Mouse (Mus musculus): Measurements from ENCODE around the gene Padi2. TPM values are rescaled to one million over a fixed set of nuclear protein-coding genes. Genes with fewer than 3 reads are reported as not detected.

Padi2 gene
- polyA plus RNA-seq, 1 experiment from 2014 or later = 2.4 TPM

DNA sequence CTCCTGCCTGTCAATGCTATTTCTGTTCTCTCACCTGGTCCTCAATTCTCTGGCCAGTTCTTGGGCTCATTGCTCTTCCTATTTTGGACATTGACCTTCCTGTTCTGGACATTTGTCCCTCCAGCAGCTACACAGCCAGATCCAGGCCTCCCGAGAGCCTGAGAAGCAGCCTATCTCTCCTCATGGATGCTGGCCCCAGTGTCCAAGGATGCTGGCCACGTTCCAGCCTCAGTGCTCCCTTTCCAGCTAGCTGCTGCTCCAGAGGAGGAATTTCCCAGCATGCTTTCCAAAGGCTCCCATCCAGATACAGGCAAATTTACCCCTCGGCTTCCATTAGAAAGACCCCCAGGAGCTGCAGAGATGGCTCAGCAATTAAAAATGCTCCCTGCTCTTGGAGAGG is 44.4 kb downstream of the Padi2 start:
- no peaks in the 10 kb centered on the region for H3K9me3 ChIP-seq (ENCODE audit: control insufficient read depth, low read length)
- H3K9ac ChIP-seq (ENCODE audit: low read depth, low read length) = no peak overlapping the region
- H3K27me3 ChIP-seq (replicated peaks; ENCODE audit: control insufficient read depth, insufficient read depth, low read length) = no peaks in the 10 kb centered on the region
- 0 out of 2 replicates have a peak, but pooled peaks cover 2% of the 10 kb centered on the region for H3K4me1 ChIP-seq (replicated peaks; ENCODE audit: control insufficient read depth, insufficient read depth, low read length)
- 84% methylated on average over 3 of the region's 3 CpGs for WGBS
- no peak overlapping the region for H3K27ac ChIP-seq (ENCODE audit: low read depth, low read length)
- H3K4me2 ChIP-seq = no peak overlapping the region
- ATAC-seq (replicated peaks; ENCODE audit: low FRiP score) (no peak), DNase-seq (ENCODE audit: low spot score) (no peak)
- no peak overlapping the region for H3K4me3 ChIP-seq (ENCODE audit: low read depth, low read length)
- H3K36me3 ChIP-seq (ENCODE audit: control insufficient read depth, insufficient read depth, low read length) = no peaks in the 10 kb centered on the region

DNA sequence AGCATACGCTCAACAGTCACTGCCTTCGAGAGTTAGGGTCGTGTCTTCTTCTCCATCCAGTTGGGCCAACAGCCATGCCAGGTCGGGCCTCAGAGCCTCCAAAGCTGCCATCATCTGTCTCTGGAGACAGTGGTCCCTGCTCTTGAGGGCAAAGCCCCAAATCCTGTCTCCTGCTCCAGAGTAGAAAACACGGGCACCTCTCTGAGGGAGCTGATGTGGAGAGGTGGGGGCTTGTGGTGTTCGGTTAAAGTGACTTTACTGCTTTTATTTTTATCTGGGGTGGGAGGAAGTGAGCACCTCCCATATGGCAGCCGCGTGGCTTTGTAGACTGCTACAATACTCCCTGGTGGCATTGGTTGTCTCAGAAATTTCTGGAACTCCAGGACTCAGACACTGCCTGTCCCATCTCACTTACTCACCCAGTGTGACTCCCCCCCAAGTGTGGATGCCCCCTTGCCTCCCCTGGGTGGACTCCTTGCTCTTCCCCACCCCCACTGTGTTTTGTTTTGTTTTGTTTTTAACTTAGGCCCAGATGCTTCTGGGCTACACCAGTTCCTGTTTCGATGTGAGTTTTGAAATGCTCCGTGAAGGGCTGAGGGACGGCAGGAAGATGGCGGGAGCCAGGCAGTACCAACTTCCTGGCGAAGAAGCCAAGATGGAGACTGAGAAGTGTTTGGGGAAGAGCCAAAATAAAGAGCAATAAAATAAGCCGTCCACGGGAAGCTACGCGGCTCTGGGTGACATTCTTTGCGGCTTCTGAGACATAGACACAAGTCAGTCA is 45.9 kb downstream of the Padi2 start:
- Histone ChIP-seq H3K9ac (ENCODE audit: low read depth, low read length) (no peak overlapping the region), H3K27ac (ENCODE audit: low read depth, low read length) (no peak overlapping the region), H3K27me3 (replicated peaks; ENCODE audit: control insufficient read depth, insufficient read depth, low read length) (0 out of 2 replicates have a peak, but pooled peaks cover 5% of the 10 kb centered on the region), H3K4me2 (no peak overlapping the region), H3K4me3 (ENCODE audit: low read depth, low read length) (no peak overlapping the region), H3K36me3 (ENCODE audit: control insufficient read depth, insufficient read depth, low read length) (no peaks in the 10 kb centered on the region), H3K9me3 (ENCODE audit: control insufficient read depth, low read length) (no peaks in the 10 kb centered on the region), H3K4me1 (replicated peaks; ENCODE audit: control insufficient read depth, insufficient read depth, low read length) (0 out of 2 replicates have a peak, but pooled peaks cover 2% of the 10 kb centered on the region)
- ATAC-seq (replicated peaks; ENCODE audit: low FRiP score) (no peak), DNase-seq (ENCODE audit: low spot score) (no peak)
- WGBS = 77% methylated on average over 18 of the region's 18 CpGs

DNA sequence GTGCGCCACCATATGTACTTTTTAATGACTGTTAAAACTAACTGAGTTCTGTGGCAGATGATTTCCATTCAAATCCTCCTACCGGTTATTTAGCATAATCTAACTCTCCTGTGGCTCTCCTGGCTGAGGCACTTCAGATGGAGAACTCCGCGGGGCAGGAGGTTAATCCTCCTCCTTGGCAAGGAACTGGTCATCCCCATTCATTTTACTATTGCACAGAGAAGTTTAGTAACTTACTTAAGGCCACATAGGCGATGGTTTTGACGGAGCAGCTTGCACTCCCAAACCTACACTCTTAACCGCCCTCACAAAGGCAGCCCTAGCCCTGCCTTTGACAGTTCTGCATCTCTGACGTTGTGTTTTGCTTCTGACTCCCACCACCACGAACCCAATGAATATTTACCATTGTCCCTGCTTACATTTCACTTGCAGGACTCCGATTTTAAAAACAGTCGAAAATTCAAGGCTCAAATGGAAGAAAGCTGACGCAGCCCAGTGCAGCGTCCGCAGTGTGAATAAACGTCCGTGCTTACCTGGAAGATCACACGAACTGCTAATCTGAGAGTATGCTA is 51.1 kb downstream of the Padi2 start:
- ATAC-seq (replicated peaks; ENCODE audit: low FRiP score) = no peak

DNA sequence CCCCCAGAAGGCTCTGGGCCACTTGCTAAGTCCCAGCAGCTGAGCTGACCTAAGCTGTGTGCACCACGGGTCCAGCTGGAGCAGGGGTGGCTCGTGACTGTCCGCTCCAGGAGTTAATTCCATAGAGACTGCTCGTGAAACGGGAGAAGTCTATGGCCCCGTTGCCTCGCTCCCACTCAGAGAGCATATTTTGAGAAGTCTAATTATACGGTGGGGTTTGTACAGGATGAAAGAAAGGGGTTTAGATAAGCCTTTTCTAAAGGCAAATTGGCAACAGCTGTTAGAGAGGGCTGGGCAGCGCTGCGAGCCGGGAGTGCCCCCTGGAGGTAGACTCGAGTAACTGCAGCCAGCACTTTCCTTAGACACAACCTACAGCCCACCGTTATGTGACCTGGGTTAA is 51.6 kb downstream of the Padi2 start:
- WGBS = 3% methylated on average over 13 of the region's 13 CpGs
- no peak overlapping the region for H3K27ac ChIP-seq (ENCODE audit: low read depth, low read length)
- ATAC-seq (replicated peaks; ENCODE audit: low FRiP score) (no peak), DNase-seq (ENCODE audit: low spot score) (peak; percentile 66)
- no peaks in the 10 kb centered on the region for H3K36me3 ChIP-seq (ENCODE audit: control insufficient read depth, insufficient read depth, low read length)
- no peaks in the 10 kb centered on the region for H3K9me3 ChIP-seq (ENCODE audit: control insufficient read depth, low read length)
- H3K4me3 ChIP-seq (ENCODE audit: low read depth, low read length) = peak overlapping the region; percentile 42
- 0 out of 2 replicates have a peak, but pooled peaks cover 5% of the 10 kb centered on the region for H3K27me3 ChIP-seq (replicated peaks; ENCODE audit: control insufficient read depth, insufficient read depth, low read length)
- H3K4me1 ChIP-seq (replicated peaks; ENCODE audit: control insufficient read depth, insufficient read depth, low read length) = peaks cover 11% of the 10 kb centered on the region
- H3K9ac ChIP-seq (ENCODE audit: low read depth, low read length) = peak overlapping the region; percentile 35
- H3K4me2 ChIP-seq = peak overlapping the region; percentile 70

More for the DNA sequence above, 51.1 kb downstream of the Padi2 start:
- H3K4me1 ChIP-seq (replicated peaks; ENCODE audit: control insufficient read depth, insufficient read depth, low read length) = peaks cover 6% of the 10 kb centered on the region
- peak overlapping the region; percentile 70 for H3K4me2 ChIP-seq
- 20% methylated on average over 17 of the region's 17 CpGs for WGBS
- peak overlapping the region; percentile 42 for H3K4me3 ChIP-seq (ENCODE audit: low read depth, low read length)
- H3K36me3 ChIP-seq (ENCODE audit: control insufficient read depth, insufficient read depth, low read length) = no peaks in the 10 kb centered on the region
- H3K9me3 ChIP-seq (ENCODE audit: control insufficient read depth, low read length) = no peaks in the 10 kb centered on the region
- peak overlapping the region; percentile 35 for H3K9ac ChIP-seq (ENCODE audit: low read depth, low read length)
- DNase-seq (ENCODE audit: low spot score) = no peak
- H3K27ac ChIP-seq (ENCODE audit: low read depth, low read length) = no peak overlapping the region
- 0 out of 2 replicates have a peak, but pooled peaks cover 5% of the 10 kb centered on the region for H3K27me3 ChIP-seq (replicated peaks; ENCODE audit: control insufficient read depth, insufficient read depth, low read length)

DNA sequence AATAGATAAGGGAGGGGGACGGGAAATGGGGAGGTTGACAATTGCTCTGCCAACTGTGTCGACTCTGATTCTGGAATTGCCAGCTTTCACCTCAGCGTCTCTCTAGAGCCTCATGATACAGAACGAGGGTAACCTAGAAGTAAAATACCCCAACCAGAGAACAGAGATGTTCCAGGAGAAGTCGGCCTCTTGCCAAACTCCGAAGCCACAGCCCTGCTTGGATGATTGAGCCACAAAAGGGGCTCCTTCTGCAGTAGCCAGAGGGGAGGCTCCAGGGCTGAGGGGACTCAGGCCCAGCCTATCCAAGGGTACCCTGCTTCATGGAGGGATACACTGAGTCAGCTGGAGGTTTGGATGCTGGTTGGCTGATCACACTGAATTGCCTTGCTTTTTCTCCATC is 52.2 kb downstream of the Padi2 start:
- H3K4me2 ChIP-seq = no peak overlapping the region

DNA sequence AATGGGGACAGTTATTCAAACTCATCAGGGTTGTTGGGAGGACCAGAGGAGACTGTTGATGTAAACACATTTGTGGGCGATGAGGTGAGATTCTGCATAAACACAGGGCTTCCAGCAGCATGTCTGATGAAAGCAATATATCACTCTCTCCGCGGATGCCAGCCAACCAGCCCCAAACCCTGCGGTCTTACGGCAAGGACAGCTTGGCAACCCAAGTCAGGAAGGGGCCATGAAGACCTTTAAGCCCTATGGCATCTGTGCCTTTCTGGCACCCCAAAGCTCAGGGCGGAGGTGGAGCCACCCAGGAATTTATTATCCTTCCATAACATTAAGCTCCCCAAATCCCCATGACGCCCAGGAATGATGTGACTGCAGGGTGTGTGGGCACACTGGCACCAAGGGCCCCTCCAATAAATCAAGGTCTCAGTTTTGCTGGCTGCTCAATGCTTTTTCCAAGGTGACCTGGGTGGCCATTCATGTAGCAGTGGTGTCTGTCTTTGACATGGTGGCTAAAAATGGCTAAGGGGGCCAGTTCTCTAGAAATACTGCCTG is 53.1 kb downstream of the Padi2 start:
- ATAC-seq (replicated peaks; ENCODE audit: low FRiP score) (no peak), DNase-seq (ENCODE audit: low spot score) (no peak)
- 79% methylated on average over 7 of the region's 7 CpGs for WGBS
- H3K27me3 ChIP-seq (replicated peaks; ENCODE audit: control insufficient read depth, insufficient read depth, low read length) = 0 out of 2 replicates have a peak, but pooled peaks cover 5% of the 10 kb centered on the region
- H3K36me3 ChIP-seq (ENCODE audit: control insufficient read depth, insufficient read depth, low read length) = no peaks in the 10 kb centered on the region
- no peak overlapping the region for H3K27ac ChIP-seq (ENCODE audit: low read depth, low read length)
- no peak overlapping the region for H3K4me3 ChIP-seq (ENCODE audit: low read depth, low read length)
- no peak overlapping the region for H3K4me2 ChIP-seq
- no peak overlapping the region for H3K9ac ChIP-seq (ENCODE audit: low read depth, low read length)
- H3K4me1 ChIP-seq (replicated peaks; ENCODE audit: control insufficient read depth, insufficient read depth, low read length) = peaks cover 18% of the 10 kb centered on the region
- H3K9me3 ChIP-seq (ENCODE audit: control insufficient read depth, low read length) = no peaks in the 10 kb centered on the region

More for the DNA sequence above, 52.2 kb downstream of the Padi2 start:
- ATAC-seq (replicated peaks; ENCODE audit: low FRiP score) (no peak), DNase-seq (ENCODE audit: low spot score) (no peak)
- 51% methylated on average over 6 of the region's 6 CpGs for WGBS
- Histone ChIP-seq H3K36me3 (ENCODE audit: control insufficient read depth, insufficient read depth, low read length) (no peaks in the 10 kb centered on the region), H3K4me1 (replicated peaks; ENCODE audit: control insufficient read depth, insufficient read depth, low read length) (peaks cover 17% of the 10 kb centered on the region), H3K9ac (ENCODE audit: low read depth, low read length) (no peak overlapping the region), H3K27me3 (replicated peaks; ENCODE audit: control insufficient read depth, insufficient read depth, low read length) (0 out of 2 replicates have a peak, but pooled peaks cover 5% of the 10 kb centered on the region), H3K9me3 (ENCODE audit: control insufficient read depth, low read length) (no peaks in the 10 kb centered on the region), H3K27ac (ENCODE audit: low read depth, low read length) (no peak overlapping the region), H3K4me3 (ENCODE audit: low read depth, low read length) (no peak overlapping the region)

DNA sequence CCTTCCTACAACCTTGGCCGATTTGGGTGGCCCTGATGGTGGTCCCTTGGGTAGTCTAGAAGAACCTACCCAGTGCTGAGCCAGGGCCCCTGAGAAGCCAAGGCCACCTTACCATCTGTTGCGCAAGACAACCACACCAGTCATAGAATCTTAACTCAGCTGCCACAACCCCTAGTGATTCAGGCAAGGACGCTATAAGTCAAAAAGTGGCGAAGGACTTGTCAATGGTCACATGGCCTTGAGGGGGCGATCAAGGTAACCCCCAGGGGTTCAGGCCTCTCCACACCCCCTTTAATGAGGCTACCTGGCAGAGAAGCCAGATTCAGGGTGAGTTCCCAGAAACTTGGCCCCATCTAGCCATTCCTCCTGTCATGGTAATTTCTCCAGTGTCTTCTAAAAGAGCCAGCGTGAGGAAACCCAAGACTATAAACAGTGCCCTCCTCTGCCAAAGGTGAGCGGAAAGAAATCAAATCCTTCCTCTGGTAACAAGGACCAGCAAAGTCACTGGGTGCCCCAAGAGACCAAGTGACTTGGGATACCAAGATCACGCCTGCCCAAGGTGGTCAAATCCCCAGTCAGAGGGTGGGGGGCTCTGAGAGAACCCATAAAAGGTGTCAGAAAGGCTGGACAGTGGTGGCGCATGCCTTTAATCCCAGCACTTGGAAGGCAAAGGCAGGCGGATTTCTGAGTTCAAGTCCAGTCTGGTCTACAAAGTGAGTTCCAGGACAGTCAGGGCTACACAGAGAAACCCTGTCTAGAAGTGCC is 53.8 kb downstream of the Padi2 start:
- DNase-seq (ENCODE audit: low spot score) = no peak
- ATAC-seq (replicated peaks; ENCODE audit: low FRiP score) = no peak
- Histone ChIP-seq H3K4me2 (peak overlapping the region; percentile 70; the same call in 1 of the 2 replicates), H3K4me3 (ENCODE audit: low read depth, low read length) (no peak overlapping the region), H3K9me3 (ENCODE audit: control insufficient read depth, low read length) (no peaks in the 10 kb centered on the region), H3K4me1 (replicated peaks; ENCODE audit: control insufficient read depth, insufficient read depth, low read length) (peaks cover 18% of the 10 kb centered on the region), H3K27me3 (replicated peaks; ENCODE audit: control insufficient read depth, insufficient read depth, low read length) (0 out of 2 replicates have a peak, but pooled peaks cover 5% of the 10 kb centered on the region), H3K27ac (ENCODE audit: low read depth, low read length) (no peak overlapping the region), H3K36me3 (ENCODE audit: control insufficient read depth, insufficient read depth, low read length) (no peaks in the 10 kb centered on the region), H3K9ac (ENCODE audit: low read depth, low read length) (no peak overlapping the region)
- WGBS = 77% methylated on average over 10 of the region's 10 CpGs

DNA sequence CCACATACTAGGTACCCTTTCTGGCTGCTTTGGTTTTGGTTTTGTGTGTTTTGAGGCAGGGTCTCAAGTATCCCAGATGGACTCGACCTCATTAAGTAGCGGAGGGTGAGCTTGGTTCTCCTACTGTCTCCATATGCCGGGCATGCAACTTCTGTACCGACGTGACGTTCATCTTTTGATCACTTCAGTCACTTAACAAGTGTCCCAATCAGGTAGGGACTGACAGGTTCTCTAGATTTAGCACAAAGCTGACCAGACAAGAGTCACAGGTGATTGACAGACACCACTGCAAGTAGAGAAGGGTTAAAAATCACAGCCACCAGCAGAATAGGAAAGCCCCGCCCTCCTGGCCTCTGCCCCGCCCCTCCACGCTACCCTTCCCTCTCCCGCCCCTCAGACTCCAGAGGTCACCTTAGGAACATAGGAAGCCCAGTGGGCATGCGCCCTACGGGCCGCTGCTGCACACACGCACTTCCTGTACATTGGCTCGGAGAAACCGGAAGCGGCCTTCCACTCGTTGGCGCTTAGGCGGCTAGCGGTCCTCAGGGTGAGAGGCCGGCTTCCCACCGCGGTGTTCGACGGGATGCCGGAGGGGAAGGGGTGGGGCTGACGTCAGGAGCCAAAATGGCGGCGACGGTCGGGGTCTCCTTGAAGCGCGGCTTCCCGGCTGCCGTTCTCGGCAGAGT is 54.8 kb downstream of the Padi2 start, which contains the start of gene Sdhb:
Sdhb (plus strand) TSS at position 423 of the 686 bp plus-strand sequence.
- Histone ChIP-seq H3K4me2 (peak within 1 kb of the TSS; percentile 70), H3K36me3 (ENCODE audit: control insufficient read depth, insufficient read depth, low read length) (no peaks in the 10 kb centered on the region), H3K27me3 (replicated peaks; ENCODE audit: control insufficient read depth, insufficient read depth, low read length) (0 out of 2 replicates have a peak, but pooled peaks cover 5% of the 10 kb centered on the region), H3K27ac (ENCODE audit: low read depth, low read length) (peak within 1 kb of the TSS; percentile 67; the same call in 1 of the 2 replicates), H3K4me3 (ENCODE audit: low read depth, low read length) (peak within 1 kb of the TSS; percentile 92), H3K9ac (ENCODE audit: low read depth, low read length) (peak within 1 kb of the TSS; percentile 92), H3K4me1 (replicated peaks; ENCODE audit: control insufficient read depth, insufficient read depth, low read length) (peaks cover 21% of the 10 kb centered on the region), H3K9me3 (ENCODE audit: control insufficient read depth, low read length) (no peaks in the 10 kb centered on the region)
- peak; percentile 96 for ATAC-seq (replicated peaks; ENCODE audit: low FRiP score)
- DNase-seq (ENCODE audit: low spot score) = peak; percentile 94
- 5% methylated on average over 37 of the region's 37 CpGs for WGBS
